Mouse (Mus musculus): ENCODE measurements around the gene Ldlrad3. TPM values are rescaled to one million over a fixed set of nuclear protein-coding genes. Genes with fewer than 3 reads are reported as not detected.

Ldlrad3 gene
- polyA plus RNA-seq, 1 experiment from 2014 or later = 28.8 TPM

DNA sequence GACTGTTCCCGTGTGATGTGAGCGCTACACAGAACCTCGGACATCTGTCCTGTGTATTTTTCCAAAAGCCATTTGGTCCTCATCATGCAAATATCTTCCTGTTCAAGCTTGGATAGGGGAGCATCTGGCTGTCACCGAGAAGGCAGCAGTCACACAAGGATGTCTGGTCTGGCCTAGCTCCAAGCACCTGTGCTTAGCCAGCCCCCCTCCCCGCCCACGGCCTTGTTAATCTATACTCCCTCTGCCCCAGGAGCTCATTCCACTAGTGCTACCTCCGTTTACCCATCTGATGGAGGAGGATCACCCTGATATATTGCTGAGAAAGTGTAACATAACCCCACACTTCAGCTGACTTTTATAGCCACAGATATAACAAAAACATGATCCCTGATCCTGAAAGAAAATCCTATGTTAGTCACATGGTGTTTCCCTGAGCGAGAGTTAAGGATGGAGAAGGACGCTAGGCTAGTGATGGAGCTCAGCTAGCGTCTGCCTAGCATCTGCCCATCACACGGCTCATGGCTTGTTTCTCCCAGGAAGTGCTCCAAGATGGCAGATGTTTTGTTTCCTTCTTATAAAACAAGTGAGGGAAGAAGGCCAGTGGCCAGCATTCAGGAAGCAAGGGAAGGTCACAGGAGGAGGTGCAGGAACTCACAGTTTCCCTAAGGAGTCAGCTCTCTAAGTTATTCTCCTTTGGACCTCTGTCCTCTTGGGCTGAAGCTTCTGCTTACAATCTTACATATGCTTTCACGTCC, 66.3 kb downstream of the Ldlrad3 start:
- H3K4me1 ChIP-seq (replicated peaks) = peaks cover 57% of the 10 kb centered on the region
- H3K27me3 ChIP-seq = no peaks in the 10 kb centered on the region
- H3K36me3 ChIP-seq = no peaks in the 10 kb centered on the region
- no peak overlapping the region for H3K9ac ChIP-seq
- no peak overlapping the region for H3K27ac ChIP-seq (replicated peaks)
- no peak overlapping the region for H3K4me2 ChIP-seq
- H3K9me3 ChIP-seq = no peaks in the 10 kb centered on the region
- WGBS = 50% methylated on average over 12 of the region's 12 CpGs
- H3K4me3 ChIP-seq = no peak overlapping the region
- no peak for ATAC-seq (ENCODE audit: low FRiP score, low read depth)

DNA sequence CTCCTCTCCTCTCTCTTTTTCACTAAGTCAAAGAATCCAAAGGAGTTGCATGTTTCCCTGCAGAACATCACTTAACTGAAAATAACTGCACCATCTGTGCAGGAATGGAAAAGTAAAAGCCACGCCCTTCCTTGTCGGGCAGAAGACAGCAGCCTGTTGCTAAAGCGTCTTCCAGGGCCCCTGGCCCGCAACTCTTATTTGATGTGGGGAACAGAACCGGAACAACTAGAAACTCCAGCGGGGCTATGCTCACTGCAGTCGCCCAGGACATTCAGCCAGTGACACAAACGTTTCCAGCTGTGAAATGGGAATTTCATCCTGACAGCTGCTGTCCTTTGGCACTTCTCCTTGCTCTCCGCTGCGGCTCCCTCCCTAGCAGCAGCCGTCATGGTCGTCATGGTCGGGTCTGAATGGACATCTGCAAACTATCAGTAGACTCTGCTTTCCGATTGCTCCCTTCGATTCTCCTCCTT, 67.2 kb downstream of the Ldlrad3 start:
- Histone ChIP-seq H3K27ac (replicated peaks) (0 out of 2 replicates have a peak overlapping the region, but pooled peaks have one; percentile 13), H3K4me2 (no peak overlapping the region), H3K36me3 (no peaks in the 10 kb centered on the region), H3K27me3 (no peaks in the 10 kb centered on the region), H3K4me1 (replicated peaks) (peaks cover 57% of the 10 kb centered on the region), H3K4me3 (no peak overlapping the region), H3K9ac (no peak overlapping the region), H3K9me3 (no peaks in the 10 kb centered on the region)
- ATAC-seq (ENCODE audit: low FRiP score, low read depth) = no peak
- 32% methylated on average over 15 of the region's 15 CpGs for WGBS

DNA sequence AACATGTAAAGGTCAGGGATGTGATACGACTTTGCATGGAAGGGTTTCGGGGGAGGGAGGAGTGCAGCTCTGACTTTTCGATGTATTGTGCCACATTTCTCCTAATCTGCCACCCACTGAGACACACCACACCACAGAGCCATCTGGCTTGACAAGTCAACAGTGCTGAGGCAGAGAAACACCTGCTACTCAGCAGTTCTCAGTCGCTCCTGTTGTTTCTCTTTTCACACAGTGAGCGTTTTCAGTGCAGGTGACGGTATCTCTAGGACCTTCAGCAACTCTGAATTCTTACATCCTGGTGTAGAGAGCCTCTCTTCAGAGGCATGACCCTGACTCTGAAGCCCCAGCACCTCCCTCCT, 68.8 kb downstream of the Ldlrad3 start:
- 37% methylated on average over 6 of the region's 6 CpGs for whole genome bisulfite sequencing
- H3K27ac ChIP-seq (replicated peaks) = no peak overlapping the region; the same call in 1 of the 2 replicates
- no peaks in the 10 kb centered on the region for H3K27me3 ChIP-seq
- no peaks in the 10 kb centered on the region for H3K9me3 ChIP-seq
- no peak overlapping the region for H3K4me2 ChIP-seq
- peaks cover 54% of the 10 kb centered on the region for H3K4me1 ChIP-seq (replicated peaks)
- no peak overlapping the region for H3K9ac ChIP-seq
- no peak overlapping the region for H3K4me3 ChIP-seq
- ATAC-seq (ENCODE audit: low FRiP score, low read depth) = peak; percentile 29
- no peaks in the 10 kb centered on the region for H3K36me3 ChIP-seq

DNA sequence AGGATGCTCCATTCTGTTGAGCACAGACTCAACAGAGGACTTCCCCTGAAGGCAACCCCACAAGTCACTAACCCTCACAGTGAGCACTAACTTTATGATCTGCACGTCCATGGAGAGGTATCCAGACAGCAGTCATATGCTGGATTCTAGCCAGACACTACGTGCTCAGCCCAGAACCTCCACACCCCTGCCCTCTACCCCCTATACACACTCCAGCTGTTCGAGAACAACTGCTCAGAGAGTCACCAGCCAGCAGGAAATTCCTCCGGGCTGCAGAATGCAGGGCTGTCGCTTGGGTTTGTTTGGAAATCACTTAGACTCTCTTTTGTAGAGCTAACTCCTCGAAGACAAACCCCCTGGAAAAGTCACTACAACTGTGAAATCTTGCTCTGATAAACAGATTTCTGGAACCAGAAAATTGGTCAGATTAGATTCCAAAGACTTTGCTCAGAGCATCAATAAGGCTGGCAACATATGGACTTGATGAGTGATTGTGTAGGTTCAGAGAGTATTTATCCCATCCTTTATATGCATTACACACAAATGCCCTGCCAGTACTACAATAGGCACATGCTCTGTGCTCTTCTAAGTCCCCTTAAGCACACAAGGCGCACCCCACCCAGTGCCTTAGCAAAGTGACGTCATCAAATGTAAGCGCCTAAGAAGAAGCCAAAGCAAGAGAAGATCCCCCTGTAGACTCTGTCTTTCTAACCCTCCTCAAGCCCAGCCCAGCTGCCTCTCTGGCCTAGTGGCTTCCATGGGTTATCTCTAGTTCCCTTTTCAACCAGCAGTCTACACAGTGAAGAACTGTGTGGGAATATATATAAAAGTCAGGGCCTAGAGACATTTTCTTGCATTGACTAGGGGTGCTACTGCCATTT, 69.4 kb downstream of the Ldlrad3 start:
- WGBS = 47% methylated on average over 9 of the region's 9 CpGs
- Histone ChIP-seq H3K27me3 (no peaks in the 10 kb centered on the region), H3K4me3 (no peak overlapping the region), H3K4me1 (replicated peaks) (peaks cover 49% of the 10 kb centered on the region), H3K9ac (no peak overlapping the region), H3K27ac (replicated peaks) (no peak overlapping the region; the same call in none of the 2 replicates), H3K4me2 (no peak overlapping the region), H3K9me3 (no peaks in the 10 kb centered on the region), H3K36me3 (no peaks in the 10 kb centered on the region)
- peak; percentile 42; the same call in 1 of the 2 replicates for ATAC-seq (ENCODE audit: low FRiP score, low read depth)

DNA sequence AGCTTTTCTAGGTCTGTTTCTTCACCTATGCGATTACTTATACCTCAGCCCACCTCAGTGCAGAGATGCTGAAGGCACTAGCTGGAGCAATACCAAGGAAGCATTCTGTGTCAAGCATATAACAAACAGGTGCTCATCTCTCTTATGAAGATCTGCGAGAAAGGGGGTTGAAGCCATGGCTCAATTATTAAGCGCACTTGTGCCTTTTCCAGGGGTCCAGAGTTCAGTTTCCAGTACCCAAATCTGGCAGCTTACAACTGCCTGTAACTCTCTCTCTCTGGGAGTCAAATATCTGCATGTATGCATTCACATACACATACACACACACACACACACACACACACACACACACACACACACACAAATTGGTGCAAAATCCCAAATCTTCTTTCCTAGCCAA, 72.4 kb downstream of the Ldlrad3 start:
- no peak overlapping the region for H3K9ac ChIP-seq
- no peak overlapping the region for H3K4me2 ChIP-seq
- no peak for ATAC-seq (ENCODE audit: low FRiP score, low read depth)
- H3K36me3 ChIP-seq = no peaks in the 10 kb centered on the region
- peaks cover 26% of the 10 kb centered on the region for H3K4me1 ChIP-seq (replicated peaks)
- H3K27me3 ChIP-seq = no peaks in the 10 kb centered on the region
- no peak overlapping the region for H3K4me3 ChIP-seq
- H3K27ac ChIP-seq (replicated peaks) = no peak overlapping the region
- no peaks in the 10 kb centered on the region for H3K9me3 ChIP-seq
- 93% methylated on average over 3 of the region's 3 CpGs for WGBS

- Histone ChIP-seq H3K36me3 (no peaks in the 10 kb centered on the region), H3K4me3 (no peak overlapping the region), H3K4me1 (replicated peaks) (peaks cover 21% of the 10 kb centered on the region), H3K27ac (replicated peaks) (no peak overlapping the region), H3K9ac (no peak overlapping the region), H3K27me3 (no peaks in the 10 kb centered on the region), H3K9me3 (no peaks in the 10 kb centered on the region), H3K4me2 (no peak overlapping the region)
- WGBS = 77% methylated on average over 12 of the region's 12 CpGs
- ATAC-seq (ENCODE audit: low FRiP score, low read depth) = no peak
Observed at GRCm38 (mm10) chr2:102113323-102113722, 72.9 kb downstream of the Ldlrad3 start.

DNA sequence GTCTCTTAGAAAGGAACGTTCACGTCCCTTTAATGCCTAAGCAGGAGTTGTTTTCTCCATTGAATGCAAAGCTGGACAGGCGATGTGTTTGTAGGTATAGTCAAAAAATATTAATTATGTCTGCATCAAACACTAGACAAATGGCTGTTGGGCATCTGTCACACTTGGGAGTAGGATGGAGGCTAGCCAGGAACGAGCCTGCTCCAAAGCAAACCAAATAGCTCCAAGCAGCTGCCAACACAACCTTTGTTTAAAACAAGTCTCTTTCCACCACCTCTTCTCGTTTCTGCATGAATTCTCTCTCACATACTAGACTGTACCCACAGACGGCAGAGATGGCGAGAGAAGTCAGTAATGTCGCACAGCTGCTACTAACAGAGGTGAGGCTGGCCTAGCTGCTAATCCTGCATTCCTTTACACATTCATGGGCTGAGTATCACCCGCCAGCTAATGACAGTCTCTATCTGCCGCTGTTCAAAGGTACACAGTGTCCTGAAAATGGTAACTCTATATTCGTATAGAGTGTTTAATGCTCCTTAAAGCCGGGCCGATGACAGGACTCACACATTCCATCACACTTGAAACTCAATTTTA, 74.2 kb downstream of the Ldlrad3 start:
- Histone ChIP-seq H3K27ac (replicated peaks) (no peak overlapping the region; the same call in 1 of the 2 replicates), H3K36me3 (no peaks in the 10 kb centered on the region), H3K4me1 (replicated peaks) (peaks cover 11% of the 10 kb centered on the region), H3K9me3 (no peaks in the 10 kb centered on the region), H3K27me3 (no peaks in the 10 kb centered on the region), H3K4me3 (no peak overlapping the region), H3K9ac (no peak overlapping the region), H3K4me2 (no peak overlapping the region)
- ATAC-seq (ENCODE audit: low FRiP score, low read depth) = no peak
- 75% methylated on average over 13 of the region's 13 CpGs for WGBS

GRCm38 (mm10) chr2:102110306-102110705, 75.9 kb downstream of the Ldlrad3 start:
- Histone ChIP-seq H3K36me3 (no peaks in the 10 kb centered on the region), H3K9me3 (no peaks in the 10 kb centered on the region), H3K4me3 (no peak overlapping the region), H3K4me2 (no peak overlapping the region), H3K9ac (no peak overlapping the region), H3K27me3 (no peaks in the 10 kb centered on the region), H3K27ac (replicated peaks) (no peak overlapping the region), H3K4me1 (replicated peaks) (peaks cover 4% of the 10 kb centered on the region)
- ATAC-seq (ENCODE audit: low FRiP score, low read depth) = no peak
- WGBS = 91% methylated on average over 2 of the region's 2 CpGs

DNA sequence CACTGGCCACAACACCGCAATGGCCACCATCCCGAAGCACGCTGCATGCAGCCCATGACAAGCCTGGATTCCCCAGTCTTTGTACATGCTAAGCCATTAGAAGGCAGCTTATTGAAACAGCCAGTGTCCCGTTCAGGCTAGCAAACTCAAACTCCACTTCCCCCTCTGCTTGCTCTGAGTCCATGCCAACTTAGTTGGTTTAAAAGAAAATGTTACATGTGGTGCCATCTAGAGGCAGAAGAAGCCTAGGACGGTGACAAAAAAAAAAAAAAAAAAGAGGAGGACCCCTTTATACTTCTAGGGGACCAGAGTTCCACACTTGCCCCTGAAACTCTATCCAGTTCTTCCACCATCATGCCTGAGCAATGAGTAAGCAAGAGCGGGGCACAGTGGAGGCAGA, 78.9 kb downstream of the Ldlrad3 start:
- Histone ChIP-seq H3K4me3 (no peak overlapping the region), H3K9me3 (no peaks in the 10 kb centered on the region), H3K9ac (no peak overlapping the region), H3K36me3 (no peaks in the 10 kb centered on the region), H3K4me2 (no peak overlapping the region), H3K27ac (replicated peaks) (no peak overlapping the region), H3K4me1 (replicated peaks) (peaks cover 4% of the 10 kb centered on the region), H3K27me3 (no peaks in the 10 kb centered on the region)
- no peak for ATAC-seq (ENCODE audit: low FRiP score, low read depth)
- 71% methylated on average over 6 of the region's 6 CpGs for WGBS

DNA sequence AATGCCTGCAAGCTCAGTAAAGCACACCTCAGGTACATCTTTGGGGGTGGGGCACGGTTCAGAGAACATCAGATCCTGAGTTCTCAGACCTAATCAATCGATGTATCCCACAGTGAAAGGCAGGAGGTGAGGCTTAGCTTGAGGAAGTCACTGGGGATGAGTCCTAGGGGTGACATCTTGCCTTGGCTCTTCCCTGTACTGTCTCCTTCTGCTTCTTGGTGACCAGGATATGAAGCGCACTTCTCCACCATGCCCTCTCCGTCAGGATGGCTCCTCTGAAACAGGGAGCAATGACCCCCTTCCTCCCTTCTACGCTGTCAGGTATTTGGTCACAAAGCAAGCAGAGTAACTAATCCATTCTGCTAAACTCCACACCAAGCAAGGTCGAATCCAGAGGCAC, 79.5 kb downstream of the Ldlrad3 start:
- 93% methylated on average over 6 of the region's 6 CpGs for WGBS
- H3K9ac ChIP-seq = no peak overlapping the region

DNA sequence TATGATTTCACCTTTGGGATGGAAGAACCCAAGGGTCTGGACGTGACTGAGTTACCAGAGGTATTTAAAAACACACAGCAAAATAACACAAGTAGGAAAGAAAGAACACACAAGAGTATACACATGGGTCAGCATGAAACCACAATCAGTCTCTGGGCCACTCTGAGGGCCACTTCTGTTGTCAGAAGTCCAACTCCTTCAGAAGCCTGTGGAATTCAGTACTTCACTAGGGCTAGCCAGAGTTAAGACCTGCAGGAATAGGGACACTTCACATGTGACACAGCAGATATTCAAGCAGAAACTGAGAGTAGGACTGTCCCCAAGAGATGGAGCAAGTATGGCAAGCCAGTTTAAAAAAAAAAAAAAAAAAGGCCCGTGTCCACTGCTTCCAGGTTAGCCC, 80.7 kb downstream of the Ldlrad3 start:
- Histone ChIP-seq H3K36me3 (no peaks in the 10 kb centered on the region), H3K27ac (replicated peaks) (no peak overlapping the region), H3K4me2 (no peak overlapping the region), H3K27me3 (no peaks in the 10 kb centered on the region), H3K9ac (no peak overlapping the region), H3K9me3 (no peaks in the 10 kb centered on the region), H3K4me3 (no peak overlapping the region), H3K4me1 (replicated peaks) (peaks cover 4% of the 10 kb centered on the region)
- ATAC-seq (ENCODE audit: low FRiP score, low read depth) = no peak
- 86% methylated on average over 2 of the region's 2 CpGs for WGBS

More for the DNA sequence above, 79.5 kb downstream of the Ldlrad3 start:
- no peak overlapping the region for H3K4me2 ChIP-seq
- no peaks in the 10 kb centered on the region for H3K36me3 ChIP-seq
- H3K27ac ChIP-seq (replicated peaks) = no peak overlapping the region
- H3K9me3 ChIP-seq = no peaks in the 10 kb centered on the region
- no peaks in the 10 kb centered on the region for H3K27me3 ChIP-seq
- peaks cover 4% of the 10 kb centered on the region for H3K4me1 ChIP-seq (replicated peaks)
- no peak for ATAC-seq (ENCODE audit: low FRiP score, low read depth)
- no peak overlapping the region for H3K4me3 ChIP-seq

GRCm38 (mm10) chr2:102103955-102104354, 82.2 kb downstream of the Ldlrad3 start:
- H3K4me1 ChIP-seq (replicated peaks) = peaks cover 9% of the 10 kb centered on the region
- H3K27ac ChIP-seq (replicated peaks) = no peak overlapping the region
- no peak overlapping the region for H3K4me3 ChIP-seq
- no peak overlapping the region for H3K9ac ChIP-seq
- H3K27me3 ChIP-seq = no peaks in the 10 kb centered on the region
- H3K4me2 ChIP-seq = no peak overlapping the region
- no peak for ATAC-seq (ENCODE audit: low FRiP score, low read depth)
- H3K9me3 ChIP-seq = no peaks in the 10 kb centered on the region
- WGBS = 91% methylated on average over 12 of the region's 12 CpGs
- H3K36me3 ChIP-seq = no peaks in the 10 kb centered on the region
